Mouse (Mus musculus) lung, embryonic 14.5 days (tissue): ENCODE results near the gene Klhl3. TPM values are rescaled to one million over a fixed set of nuclear protein-coding genes. Genes with fewer than 3 reads are reported as not detected.

Experiments used
- ATAC-seq: fragments of 200-750 bp; cut with Nextera tagmentation; 2 replicates; pipeline ENCODE4 v1.8.0; 2017; ENCODE audit warnings: mild to moderate bottlenecking, moderate TSS enrichment, moderate library complexity; ENCODE audit not compliant: insufficient read depth
- DNase-seq: peaks from one replicate; pipeline ENCODE4 v3.0.0-alpha.2; 2015
- H3K27ac ChIP-seq: fragments of 300-500 bp; sonication (generic); 2 replicates; pipeline ENCODE4 v1.5.1; 2014; ENCODE audit warnings: low read depth, mild to moderate bottlenecking, moderate library complexity
- H3K27me3 ChIP-seq: fragments of 300-500 bp; sonication (generic); 2 replicates; pipeline ENCODE4 v1.6.1; 2014; ENCODE audit warnings: low read length, control low read depth; ENCODE audit not compliant: insufficient read depth
- H3K36me3 ChIP-seq: fragments of 300-500 bp; sonication (generic); 2 replicates; pipeline ENCODE4 v1.6.1; 2014; ENCODE audit warnings: control low read depth; ENCODE audit not compliant: insufficient read depth
- H3K4me1 ChIP-seq: fragments of 300-500 bp; sonication (generic); 2 replicates; pipeline ENCODE4 v1.6.1; 2014; ENCODE audit warnings: antibody characterized with exemption, control low read depth; ENCODE audit not compliant: insufficient read depth
- H3K4me2 ChIP-seq: fragments of 300-500 bp; sonication (generic); 2 replicates; pipeline ENCODE4 v1.6.1; 2014; ENCODE audit warnings: mild to moderate bottlenecking
- H3K4me3 ChIP-seq: fragments of 300-500 bp; sonication (generic); 2 replicates; pipeline ENCODE4 v1.5.1; 2014; ENCODE audit warnings: low read depth, low read length
- H3K9ac ChIP-seq: fragments of 300-500 bp; sonication (generic); 2 replicates; pipeline ENCODE4 v1.6.1; 2014
- H3K9me3 ChIP-seq: fragments of 300-500 bp; sonication (generic); 2 replicates; pipeline ENCODE4 v1.6.1; 2016; ENCODE audit warnings: low read depth, low read length, control low read depth
- CTCF ChIP-seq: IDR thresholded peaks from 2 replicates; pipeline ENCODE4 v1.5.1; 2016; ENCODE audit warnings: antibody characterized with exemption, low read depth
- WGBS: fragments of 180-500 bp; shearing (Covaris S2); extraction: QIAGEN DNeasy Blood & Tissue Kit; methylation state at CpG from one replicate; pipeline ENCODE4 v1.1.7; 2014; 5-methylcytosine and 5-hydroxymethylcytosine counted together
- polyA plus RNA-seq: library from polyadenylated mRNA; unstranded; fragments of >200 nt; fragmentation: Nextera tagmentation; extraction: Ambion mirVana; gene quantifications from 2 replicates; pipeline ENCODE4 v1.2.1, GENCODE M21; 2014

The Klhl3 gene
- polyA plus RNA-seq, 1 experiment from 2014 or later: 3.9 TPM

GRCm38 (mm10) chr13:58066496-58067389 lies 46.6 kb downstream of the Klhl3 start:
- DNase-seq (peak; percentile 65), ATAC-seq (peak; percentile 64)
- Histone ChIP-seq H3K27ac (peak overlapping the region; percentile 88), H3K4me3 (no peak overlapping the region), H3K9ac (no peak overlapping the region), H3K4me2 (peak overlapping the region; percentile 35; the same call in 1 of the 2 replicates), H3K4me1 (peaks cover 24% of the 10 kb centered on the region), H3K9me3 (no peaks in the 10 kb centered on the region), H3K36me3 (no peaks in the 10 kb centered on the region), H3K27me3 (no peaks in the 10 kb centered on the region)
- WGBS: 34% methylated on average over 14 of the region's 14 CpGs
- TF ChIP-seq CTCF: no peak

DNA sequence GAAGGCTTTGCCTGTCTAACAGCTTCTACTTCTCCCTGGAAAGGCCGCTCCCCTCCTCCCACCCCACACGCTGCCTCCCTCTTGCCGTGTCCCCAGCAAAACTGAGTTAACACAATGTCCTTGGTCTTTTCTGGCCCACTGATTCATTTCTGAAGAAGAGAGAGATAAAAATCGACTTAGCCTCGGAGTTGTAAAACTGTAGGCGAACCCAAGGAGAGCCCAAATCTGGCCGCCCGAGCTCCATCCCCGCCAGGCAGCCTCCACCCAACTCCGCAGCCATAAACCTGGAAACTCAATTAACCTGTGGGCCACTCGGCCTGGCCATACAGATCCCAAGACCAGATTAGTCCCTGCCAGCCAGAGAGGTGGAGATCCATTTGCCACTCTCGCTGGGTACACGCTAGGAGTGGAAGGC lies 47.3 kb downstream of the Klhl3 start:
- H3K4me1 ChIP-seq: peaks cover 24% of the 10 kb centered on the region
- TF ChIP-seq CTCF: no peak
- ATAC-seq: no peak
- peak overlapping the region; percentile 25; the same call in 1 of the 2 replicates for H3K4me2 ChIP-seq
- H3K36me3 ChIP-seq: no peaks in the 10 kb centered on the region
- no peak overlapping the region for H3K9ac ChIP-seq
- DNase-seq: no peak
- no peaks in the 10 kb centered on the region for H3K27me3 ChIP-seq
- 73% methylated on average over 13 of the region's 13 CpGs for WGBS
- no peak overlapping the region for H3K4me3 ChIP-seq
- no peaks in the 10 kb centered on the region for H3K9me3 ChIP-seq
- peak overlapping the region; percentile 88 for H3K27ac ChIP-seq

DNA sequence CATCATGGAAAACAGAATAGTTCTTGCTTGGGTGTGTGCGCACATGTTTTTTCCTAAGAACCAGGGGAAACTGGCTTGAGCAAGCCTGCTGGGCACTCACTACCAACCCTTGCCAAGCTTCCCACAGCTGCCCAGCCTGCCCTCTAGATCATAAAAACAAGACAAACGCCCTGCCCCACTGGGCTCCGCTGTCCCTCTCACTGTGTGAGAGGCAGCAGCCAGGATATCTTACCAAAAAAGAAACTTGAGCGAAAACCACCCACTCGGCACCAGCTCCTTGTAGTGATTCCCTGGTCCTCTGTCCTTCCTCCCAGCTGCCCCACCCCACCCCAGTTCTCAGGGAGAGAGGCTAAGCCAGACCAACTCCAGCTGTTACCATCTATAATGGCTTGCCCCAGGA lies 48.1 kb downstream of the Klhl3 start:
- no peak for TF ChIP-seq CTCF
- Histone ChIP-seq H3K27ac (peak overlapping the region; percentile 52), H3K9me3 (no peaks in the 10 kb centered on the region), H3K4me1 (peaks cover 24% of the 10 kb centered on the region), H3K4me3 (no peak overlapping the region), H3K9ac (no peak overlapping the region), H3K27me3 (no peaks in the 10 kb centered on the region), H3K4me2 (no peak overlapping the region), H3K36me3 (no peaks in the 10 kb centered on the region)
- WGBS: 61% methylated on average over 5 of the region's 5 CpGs
- peak; percentile 31 for DNase-seq
- ATAC-seq: no peak

DNA sequence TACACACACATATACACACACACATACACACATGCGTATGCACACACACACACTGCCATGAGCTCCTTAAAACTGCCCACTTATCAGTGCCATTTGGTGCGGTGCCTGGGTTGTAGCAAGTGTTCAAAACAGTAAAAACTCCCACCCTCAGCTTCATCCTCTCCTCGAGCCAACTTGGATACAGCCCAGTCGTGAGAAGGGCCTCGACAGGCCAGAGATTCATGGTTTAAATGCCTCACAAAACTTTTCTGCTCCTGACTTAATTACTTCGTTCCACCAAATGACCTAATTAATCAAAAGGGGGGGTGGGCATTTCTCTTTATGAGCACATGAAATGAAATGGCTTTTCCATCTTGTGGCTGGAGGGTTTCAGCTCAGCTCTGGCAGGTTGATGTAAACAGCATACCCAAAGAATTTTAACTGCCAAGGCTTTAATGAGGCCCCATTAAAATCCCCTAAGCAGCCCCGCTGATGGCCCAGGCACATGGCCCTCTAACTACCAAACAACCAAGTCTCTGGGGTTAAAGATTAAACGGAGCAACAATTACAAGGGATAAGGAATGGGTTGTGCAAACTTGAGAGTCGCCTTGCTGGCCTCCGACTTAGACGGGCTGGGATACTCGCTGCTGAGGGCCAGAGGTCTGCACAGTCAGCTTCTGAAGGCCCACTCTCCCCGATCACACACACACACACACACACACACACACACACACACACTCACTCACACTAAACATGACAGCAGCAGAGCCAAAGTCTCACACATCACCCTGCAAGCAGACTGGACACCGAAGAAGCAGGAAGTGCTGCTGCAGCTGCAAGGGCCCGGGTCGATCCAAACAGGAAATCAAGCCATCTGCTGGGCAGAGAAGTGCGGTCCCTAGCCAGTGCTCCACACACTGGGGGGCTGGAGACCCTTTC lies 55.2 kb downstream of the Klhl3 start:
- Histone ChIP-seq H3K27ac (peak overlapping the region; percentile 90), H3K4me2 (no peak overlapping the region; the same call in none of the 2 replicates), H3K27me3 (no peaks in the 10 kb centered on the region), H3K4me1 (peaks cover 17% of the 10 kb centered on the region), H3K36me3 (no peaks in the 10 kb centered on the region), H3K4me3 (no peak overlapping the region), H3K9ac (no peak overlapping the region; the same call in 1 of the 2 replicates), H3K9me3 (no peaks in the 10 kb centered on the region; the same call in 1 of the 2 replicates)
- TF ChIP-seq CTCF: peak; percentile 31; the same call in 1 of the 2 replicates
- peak; percentile 91 for DNase-seq
- WGBS: 7% methylated on average over 17 of the region's 17 CpGs
- peak; percentile 93 for ATAC-seq

GRCm38 (mm10) chr13:58056618-58057017 lies 56.8 kb downstream of the Klhl3 start:
- H3K4me2 ChIP-seq: no peak overlapping the region
- peaks cover 6% of the 10 kb centered on the region; the same call in 1 of the 2 replicates for H3K9me3 ChIP-seq
- ATAC-seq (no peak), DNase-seq (no peak)
- WGBS: 82% methylated on average over 4 of the region's 4 CpGs
- peak; percentile 61 for TF ChIP-seq CTCF
- no peaks in the 10 kb centered on the region for H3K36me3 ChIP-seq
- peaks cover 17% of the 10 kb centered on the region for H3K4me1 ChIP-seq
- no peak overlapping the region for H3K27ac ChIP-seq
- H3K4me3 ChIP-seq: no peak overlapping the region
- no peak overlapping the region for H3K9ac ChIP-seq
- no peaks in the 10 kb centered on the region for H3K27me3 ChIP-seq

DNA sequence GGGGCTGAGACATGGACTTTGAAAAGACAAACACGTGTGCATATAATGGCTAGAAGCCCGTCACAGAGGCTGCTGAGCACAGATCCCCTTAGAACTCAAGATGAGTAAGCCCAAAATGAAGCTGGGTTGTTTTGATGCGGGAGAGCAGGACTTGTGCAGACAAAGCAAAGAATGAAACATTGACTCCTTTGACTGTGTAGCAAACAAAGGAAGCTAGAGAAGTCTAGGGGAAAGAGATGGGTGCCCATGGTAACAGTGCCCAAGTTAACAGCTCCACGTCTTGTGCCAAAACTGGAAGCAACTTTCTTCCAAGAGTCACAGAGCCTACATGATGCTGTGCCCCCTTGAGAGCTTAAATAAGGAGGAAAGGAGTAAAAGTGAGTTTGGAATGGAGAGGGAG lies 59.8 kb downstream of the Klhl3 start:
- no peak for ATAC-seq
- H3K27ac ChIP-seq: no peak overlapping the region
- H3K4me3 ChIP-seq: no peak overlapping the region
- peaks cover 6% of the 10 kb centered on the region; the same call in 1 of the 2 replicates for H3K4me1 ChIP-seq
- no peaks in the 10 kb centered on the region for H3K27me3 ChIP-seq
- no peak overlapping the region for H3K9ac ChIP-seq
- WGBS: 86% methylated on average over 4 of the region's 4 CpGs
- peaks cover 6% of the 10 kb centered on the region; the same call in 1 of the 2 replicates for H3K9me3 ChIP-seq
- no peak for DNase-seq
- no peak overlapping the region for H3K4me2 ChIP-seq
- H3K36me3 ChIP-seq: no peaks in the 10 kb centered on the region
- TF ChIP-seq CTCF: no peak
